Mouse (Mus musculus) neural tube, embryonic 13.5 days (tissue): ENCODE data around the gene Svs1. TPM values are rescaled to one million over a fixed set of nuclear protein-coding genes. Genes with fewer than 3 reads are reported as not detected.
"Not testable (repeated sequence)": the region's sequence is repeated elsewhere in the genome, so short reads cannot be mapped to it uniquely, and the experiment has no call there.

ENCODE experiments used
- ATAC-seq: fragments of 200-750 bp; cut with Nextera tagmentation; 2 replicates; pipeline ENCODE4 v1.8.0; 2017; ENCODE audit warnings: low read depth, mild to moderate bottlenecking, moderate TSS enrichment, moderate library complexity
- H3K27ac ChIP-seq: fragments of 300-500 bp; sonication (generic); replicated peaks from 2 replicates; pipeline ENCODE4 v1.5.1; 2015; ENCODE audit warnings: moderate library complexity, mild to moderate bottlenecking, inconsistent platforms
- H3K27me3 ChIP-seq: fragments of 300-500 bp; sonication (generic); 2 replicates; pipeline ENCODE4 v1.6.1; 2015; ENCODE audit warnings: mild to moderate bottlenecking, inconsistent platforms
- H3K36me3 ChIP-seq: fragments of 300-500 bp; sonication (generic); 2 replicates; pipeline ENCODE4 v1.6.1; 2015; ENCODE audit warnings: mild to moderate bottlenecking, inconsistent platforms
- H3K4me1 ChIP-seq: fragments of 300-500 bp; sonication (generic); replicated peaks from 2 replicates; pipeline ENCODE4 v1.6.1; 2015; ENCODE audit warnings: inconsistent platforms
- H3K4me2 ChIP-seq: fragments of 300-500 bp; sonication (generic); 2 replicates; pipeline ENCODE4 v1.6.1; 2015; ENCODE audit warnings: inconsistent platforms, mild to moderate bottlenecking, moderate library complexity
- H3K4me3 ChIP-seq: fragments of 300-500 bp; sonication (generic); 2 replicates; pipeline ENCODE4 v1.5.1; 2015; ENCODE audit warnings: mild to moderate bottlenecking, inconsistent platforms
- H3K9ac ChIP-seq: fragments of 300-500 bp; sonication (generic); 2 replicates; pipeline ENCODE4 v1.6.1; 2015; ENCODE audit warnings: moderate library complexity, mild to moderate bottlenecking, inconsistent platforms
- H3K9me3 ChIP-seq: fragments of 300-500 bp; sonication (generic); 2 replicates; pipeline ENCODE4 v1.6.1; 2016; ENCODE audit warnings: inconsistent platforms
- WGBS: fragments of 180-500 bp; shearing (Covaris S2); methylation state at CpG from one replicate; pipeline ENCODE4 v1.1.7; 2015; 5-methylcytosine and 5-hydroxymethylcytosine counted together
- polyA plus RNA-seq: library from polyadenylated mRNA; unstranded; fragments of >200 nt; fragmentation: Nextera tagmentation; extraction: Ambion mirVana; gene quantifications from 2 replicates; pipeline ENCODE4 v1.2.1, GENCODE M21; 2015

Gene Svs1
- polyA plus RNA-seq: not detected in 2 replicates

GRCm38 (mm10) chr6:48986444-48986990 is at the start of gene Svs1:
Gene Svs1 (plus strand): TSS chr6:48986861.
- WGBS: 61% methylated on average over 7 of the region's 7 CpGs
- ATAC-seq: no peak
- H3K9me3 ChIP-seq: no peaks in the 10 kb centered on the region

GRCm38 (mm10) chr6:48949596-48949995 is 37.1 kb upstream of the Svs1 start:
- Histone ChIP-seq H3K4me3 (no peak overlapping the region), H3K27ac (no peak overlapping the region), H3K9ac (no peak overlapping the region), H3K27me3 (no peaks in the 10 kb centered on the region), H3K4me1 (no peaks in the 10 kb centered on the region), H3K36me3 (no peaks in the 10 kb centered on the region), H3K4me2 (no peak overlapping the region), H3K9me3 (no peaks in the 10 kb centered on the region)
- ATAC-seq: no peak
- WGBS: 78% methylated on average over 2 of the region's 2 CpGs

More at GRCm38 (mm10) chr6:48986444-48986990, at the start of gene Svs1:
- no peak within 1 kb of the TSS for H3K27ac ChIP-seq
- H3K27me3 ChIP-seq: no peaks in the 10 kb centered on the region
- no peak within 1 kb of the TSS for H3K4me3 ChIP-seq
- no peaks in the 10 kb centered on the region for H3K4me1 ChIP-seq
- no peak within 1 kb of the TSS for H3K9ac ChIP-seq
- H3K36me3 ChIP-seq: no peaks in the 10 kb centered on the region
- no peak within 1 kb of the TSS for H3K4me2 ChIP-seq

GRCm38 (mm10) chr6:48950676-48951075 is 36.0 kb upstream of the Svs1 start:
- Histone ChIP-seq H3K9ac (no peak overlapping the region), H3K27ac (no peak overlapping the region), H3K4me2 (no peak overlapping the region), H3K4me3 (no peak overlapping the region), H3K36me3 (no peaks in the 10 kb centered on the region), H3K9me3 (no peaks in the 10 kb centered on the region), H3K4me1 (no peaks in the 10 kb centered on the region), H3K27me3 (no peaks in the 10 kb centered on the region)
- ATAC-seq: no peak
- WGBS: 88% methylated on average over 5 of the region's 5 CpGs

GRCm38 (mm10) chr6:48951630-48952029 is 35.0 kb upstream of the Svs1 start:
- Histone ChIP-seq H3K36me3 (no peaks in the 10 kb centered on the region), H3K9me3 (no peaks in the 10 kb centered on the region), H3K4me3 (no peak overlapping the region), H3K9ac (no peak overlapping the region), H3K27me3 (no peaks in the 10 kb centered on the region), H3K4me2 (no peak overlapping the region), H3K4me1 (no peaks in the 10 kb centered on the region), H3K27ac (no peak overlapping the region)
- no peak for ATAC-seq
- WGBS: 92% methylated on average over 6 of the region's 6 CpGs

GRCm38 (mm10) chr6:48953220-48953619 is 33.4 kb upstream of the Svs1 start:
- Histone ChIP-seq H3K27ac (no peak overlapping the region), H3K36me3 (no peaks in the 10 kb centered on the region), H3K9me3 (no peaks in the 10 kb centered on the region), H3K27me3 (no peaks in the 10 kb centered on the region), H3K9ac (no peak overlapping the region), H3K4me2 (no peak overlapping the region), H3K4me3 (no peak overlapping the region), H3K4me1 (no peaks in the 10 kb centered on the region)
- ATAC-seq: no peak
- 87% methylated on average over 5 of the region's 5 CpGs for WGBS

GRCm38 (mm10) chr6:48954211-48954610 is 32.5 kb upstream of the Svs1 start:
- H3K27me3 ChIP-seq: no peaks in the 10 kb centered on the region
- no peak overlapping the region for H3K27ac ChIP-seq
- H3K4me2 ChIP-seq: no peak overlapping the region
- H3K9ac ChIP-seq: no peak overlapping the region
- no peak for ATAC-seq
- no peaks in the 10 kb centered on the region for H3K9me3 ChIP-seq
- H3K4me3 ChIP-seq: no peak overlapping the region
- H3K4me1 ChIP-seq: no peaks in the 10 kb centered on the region
- 83% methylated on average over 5 of the region's 5 CpGs for WGBS
- H3K36me3 ChIP-seq: no peaks in the 10 kb centered on the region

- no peak overlapping the region for H3K9ac ChIP-seq
- ATAC-seq: no peak
- H3K36me3 ChIP-seq: no peaks in the 10 kb centered on the region
- 54% methylated on average over 1 of the region's 1 CpGs for WGBS
- H3K4me1 ChIP-seq: no peaks in the 10 kb centered on the region
- no peak overlapping the region for H3K4me2 ChIP-seq
- H3K9me3 ChIP-seq: no peaks in the 10 kb centered on the region
- no peaks in the 10 kb centered on the region for H3K27me3 ChIP-seq
- no peak overlapping the region for H3K4me3 ChIP-seq
- no peak overlapping the region for H3K27ac ChIP-seq
These were observed 31.7 kb upstream of the Svs1 start for GRCm38 (mm10) chr6:48954946-48955345.

- WGBS: 92% methylated on average over 4 of the region's 4 CpGs
- Histone ChIP-seq H3K27ac (no peak overlapping the region), H3K4me2 (no peak overlapping the region), H3K27me3 (no peaks in the 10 kb centered on the region), H3K36me3 (no peaks in the 10 kb centered on the region), H3K9me3 (no peaks in the 10 kb centered on the region), H3K4me3 (no peak overlapping the region), H3K9ac (no peak overlapping the region), H3K4me1 (no peaks in the 10 kb centered on the region)
- ATAC-seq: no peak
These were observed 29.9 kb upstream of the Svs1 start for GRCm38 (mm10) chr6:48956785-48957184.

GRCm38 (mm10) chr6:48958053-48958452 is 28.6 kb upstream of the Svs1 start:
- Histone ChIP-seq H3K9me3 (no peaks in the 10 kb centered on the region), H3K27ac (no peak overlapping the region), H3K36me3 (no peaks in the 10 kb centered on the region), H3K4me3 (no peak overlapping the region), H3K27me3 (no peaks in the 10 kb centered on the region), H3K4me2 (no peak overlapping the region), H3K4me1 (no peaks in the 10 kb centered on the region), H3K9ac (no peak overlapping the region)
- 59% methylated on average over 1 of the region's 1 CpGs for WGBS
- no peak for ATAC-seq

- H3K4me1 ChIP-seq, H3K4me2 ChIP-seq, H3K27me3 ChIP-seq, ATAC-seq, H3K36me3 ChIP-seq, H3K27ac ChIP-seq, H3K9ac ChIP-seq, H3K4me3 ChIP-seq, H3K9me3 ChIP-seq: not testable (repeated sequence)
- WGBS: 33% methylated on average over 7 of the region's 7 CpGs
These were observed 27.5 kb upstream of the Svs1 start for GRCm38 (mm10) chr6:48959151-48959550.

GRCm38 (mm10) chr6:48966696-48967095 is 20.0 kb upstream of the Svs1 start:
- H3K36me3 ChIP-seq, H3K4me1 ChIP-seq, H3K27me3 ChIP-seq, H3K9me3 ChIP-seq, H3K4me2 ChIP-seq, H3K4me3 ChIP-seq, H3K27ac ChIP-seq, H3K9ac ChIP-seq, ATAC-seq: not testable (repeated sequence)
- WGBS: 93% methylated on average over 5 of the region's 5 CpGs

GRCm38 (mm10) chr6:48967868-48968267 is 18.8 kb upstream of the Svs1 start:
- Histone ChIP-seq H3K36me3 (no peaks in the 10 kb centered on the region), H3K4me3 (no peak overlapping the region), H3K4me1 (no peaks in the 10 kb centered on the region), H3K9ac (no peak overlapping the region), H3K4me2 (no peak overlapping the region), H3K27me3 (no peaks in the 10 kb centered on the region), H3K9me3 (no peaks in the 10 kb centered on the region), H3K27ac (no peak overlapping the region)
- ATAC-seq: no peak

GRCm38 (mm10) chr6:48974663-48975062 is 12.0 kb upstream of the Svs1 start, which contains the start of gene Doxl2:
Gene Doxl2 (plus strand): TSS chr6:48974963.
- WGBS: 85% methylated on average over 2 of the region's 2 CpGs
- Histone ChIP-seq H3K9me3 (no peaks in the 10 kb centered on the region), H3K4me1 (no peaks in the 10 kb centered on the region), H3K36me3 (no peaks in the 10 kb centered on the region), H3K9ac (no peak within 1 kb of the TSS), H3K4me3 (no peak within 1 kb of the TSS), H3K27ac (no peak within 1 kb of the TSS), H3K4me2 (no peak within 1 kb of the TSS), H3K27me3 (no peaks in the 10 kb centered on the region)
- no peak for ATAC-seq
